Mouse (Mus musculus): ENCODE results near the gene Prdm12. TPM values are rescaled to one million over a fixed set of nuclear protein-coding genes. Genes with fewer than 3 reads are reported as not detected.

The Prdm12 gene
- total RNA-seq, 1 experiment, result 0.13 TPM

DNA sequence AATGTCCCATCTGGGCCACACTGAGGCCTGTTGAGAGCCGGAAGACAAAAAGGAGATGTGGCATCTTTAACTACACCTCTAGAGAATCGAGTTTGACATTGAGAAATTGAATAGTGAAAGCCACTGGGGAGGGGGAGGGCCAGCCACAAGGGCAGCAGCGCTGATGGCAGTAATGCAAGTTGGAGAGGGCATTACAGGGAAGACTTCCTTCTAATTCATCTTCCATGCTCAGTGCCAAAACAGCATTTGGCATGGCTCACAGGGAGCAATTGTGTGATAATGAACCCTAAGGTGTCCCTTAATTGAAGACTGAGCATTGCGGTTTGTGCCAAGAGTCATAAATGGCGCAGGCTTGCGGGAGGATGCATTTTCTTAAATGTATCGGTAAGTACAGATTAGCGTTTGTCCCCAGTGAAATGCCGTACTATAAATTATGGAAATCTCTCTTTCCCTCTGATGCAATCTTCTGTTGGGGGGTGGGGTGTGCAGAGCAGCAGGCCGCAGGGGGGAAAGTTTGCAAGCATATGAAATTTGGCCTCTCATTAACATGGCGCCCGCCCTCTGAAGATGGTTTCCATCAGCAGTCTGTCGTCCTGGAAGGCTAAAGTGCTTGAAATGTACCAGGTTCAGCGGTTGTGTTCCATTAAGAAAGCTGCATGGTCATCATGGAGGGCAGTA is 21.2 kb upstream of the Prdm12 start:
- H3K36me3 ChIP-seq (ENCODE audit: control insufficient read depth, insufficient read depth, low read length, poor library complexity, severe bottlenecking), result peaks cover 29% of the 10 kb centered on the region
- no peaks in the 10 kb centered on the region for H3K9me3 ChIP-seq (ENCODE audit: control insufficient read depth, insufficient read depth, low read depth, low read length)
- DNase-seq (ENCODE audit: low read depth, low spot score), result no peak
- H3K9ac ChIP-seq (ENCODE audit: insufficient read depth, low read depth, low read length, poor library complexity, severe bottlenecking), result no peak overlapping the region
- H3K27ac ChIP-seq (ENCODE audit: insufficient read depth, low read depth, low read length, poor library complexity, severe bottlenecking), result no peak overlapping the region
- peaks cover 6 to 25% of the 10 kb centered on the region in 2 experiments; a peak in 3 of 4 replicates for H3K4me1 ChIP-seq (ENCODE audit: control insufficient read depth in 2 of 2, insufficient read depth in 2 of 2, low read length in 2 of 2, poor library complexity in 1 of 2)
- in situ Hi-C loops (cut with MboI; ENCODE audit: low sequenced_read_pairs in 2 of 2, unreplicated experiment in 2 of 2), result no loop called here
- TF ChIP-seq ZC3H11A (IDR thresholded peaks at IDR 0.05; ENCODE audit: borderline replicate concordance, low read depth, low read length), result no peak
- TF ChIP-seq MAFK (IDR thresholded peaks at IDR 0.05; ENCODE audit: insufficient read depth, low read depth, low read length), result no peak
- no peak for TF ChIP-seq ZNF384 (IDR thresholded peaks at IDR 0.05; ENCODE audit: low read depth, low read length)
- TF ChIP-seq HCFC1 (IDR thresholded peaks at IDR 0.05; ENCODE audit: borderline replicate concordance, insufficient read depth, low read length), result no peak
- H3K4me3 ChIP-seq (ENCODE audit: insufficient read depth in 1 of 2, low read depth in 1 of 2, low read length in 2 of 2, poor library complexity in 1 of 2, severe bottlenecking in 1 of 2), result no peak overlapping the region

GRCm38 (mm10) chr2:31619208-31619607 is 20.6 kb upstream of the Prdm12 start:
- TF ChIP-seq HCFC1 (IDR thresholded peaks at IDR 0.05; ENCODE audit: borderline replicate concordance, insufficient read depth, low read length) (no peak), ZNF384 (IDR thresholded peaks at IDR 0.05; ENCODE audit: low read depth, low read length) (no peak), MAFK (IDR thresholded peaks at IDR 0.05; ENCODE audit: insufficient read depth, low read depth, low read length) (no peak), ZC3H11A (IDR thresholded peaks at IDR 0.05; ENCODE audit: borderline replicate concordance, low read depth, low read length) (no peak), CHD2 (IDR thresholded peaks at IDR 0.05; ENCODE audit: low read depth, low read length) (no peak)
- no peak for DNase-seq (ENCODE audit: low read depth, low spot score)
- in situ Hi-C loops (cut with MboI; ENCODE audit: low sequenced_read_pairs in 2 of 2, unreplicated experiment in 2 of 2), result no loop called here
- H3K9me3 ChIP-seq (ENCODE audit: control insufficient read depth, insufficient read depth, low read depth, low read length), result no peaks in the 10 kb centered on the region
- H3K36me3 ChIP-seq (ENCODE audit: control insufficient read depth, insufficient read depth, low read length, poor library complexity, severe bottlenecking), result peaks cover 23% of the 10 kb centered on the region
- no peak overlapping the region for H3K4me3 ChIP-seq (ENCODE audit: insufficient read depth in 1 of 2, low read depth in 1 of 2, low read length in 2 of 2, poor library complexity in 1 of 2, severe bottlenecking in 1 of 2)
- peaks cover 6 to 25% of the 10 kb centered on the region in 2 experiments; a peak in 3 of 4 replicates for H3K4me1 ChIP-seq (ENCODE audit: control insufficient read depth in 2 of 2, insufficient read depth in 2 of 2, low read length in 2 of 2, poor library complexity in 1 of 2)
- H3K9ac ChIP-seq (ENCODE audit: insufficient read depth, low read depth, low read length, poor library complexity, severe bottlenecking), result no peak overlapping the region
- no peak overlapping the region for H3K27ac ChIP-seq (ENCODE audit: insufficient read depth, low read depth, low read length, poor library complexity, severe bottlenecking)

GRCm38 (mm10) chr2:31633531-31633930 is 6.3 kb upstream of the Prdm12 start:
- Histone ChIP-seq H3K4me3 (ENCODE audit: insufficient read depth in 1 of 2, low read depth in 1 of 2, low read length in 2 of 2, poor library complexity in 1 of 2, severe bottlenecking in 1 of 2) (no peak overlapping the region), H3K9me3 (ENCODE audit: control insufficient read depth, insufficient read depth, low read depth, low read length) (no peaks in the 10 kb centered on the region), H3K9ac (ENCODE audit: insufficient read depth, low read depth, low read length, poor library complexity, severe bottlenecking) (no peak overlapping the region), H3K36me3 (ENCODE audit: control insufficient read depth, insufficient read depth, low read length, poor library complexity, severe bottlenecking) (no peaks in the 10 kb centered on the region), H3K27ac (ENCODE audit: insufficient read depth, low read depth, low read length, poor library complexity, severe bottlenecking) (no peak overlapping the region), H3K4me1 (ENCODE audit: control insufficient read depth in 2 of 2, insufficient read depth in 2 of 2, low read length in 2 of 2, poor library complexity in 1 of 2) (peaks cover 2 to 6% of the 10 kb centered on the region in 2 experiments; a peak in 2 of 4 replicates)
- no peak for DNase-seq (ENCODE audit: low read depth, low spot score)
- TF ChIP-seq ZC3H11A (IDR thresholded peaks at IDR 0.05; ENCODE audit: borderline replicate concordance, low read depth, low read length) (no peak), MAFK (IDR thresholded peaks at IDR 0.05; ENCODE audit: insufficient read depth, low read depth, low read length) (no peak), ZNF384 (IDR thresholded peaks at IDR 0.05; ENCODE audit: low read depth, low read length) (no peak), CHD2 (IDR thresholded peaks at IDR 0.05; ENCODE audit: low read depth, low read length) (no peak), HCFC1 (IDR thresholded peaks at IDR 0.05; ENCODE audit: borderline replicate concordance, insufficient read depth, low read length) (no peak)
- in situ Hi-C loops (cut with MboI; ENCODE audit: low sequenced_read_pairs in 2 of 2, unreplicated experiment in 2 of 2), result loop anchor here (10.0 to 25.0 kb wide), 2 partner anchors 2001 to 2004 kb away; partner anchors contain the start of gene Lmx1b (in 1 of the 2)

DNA sequence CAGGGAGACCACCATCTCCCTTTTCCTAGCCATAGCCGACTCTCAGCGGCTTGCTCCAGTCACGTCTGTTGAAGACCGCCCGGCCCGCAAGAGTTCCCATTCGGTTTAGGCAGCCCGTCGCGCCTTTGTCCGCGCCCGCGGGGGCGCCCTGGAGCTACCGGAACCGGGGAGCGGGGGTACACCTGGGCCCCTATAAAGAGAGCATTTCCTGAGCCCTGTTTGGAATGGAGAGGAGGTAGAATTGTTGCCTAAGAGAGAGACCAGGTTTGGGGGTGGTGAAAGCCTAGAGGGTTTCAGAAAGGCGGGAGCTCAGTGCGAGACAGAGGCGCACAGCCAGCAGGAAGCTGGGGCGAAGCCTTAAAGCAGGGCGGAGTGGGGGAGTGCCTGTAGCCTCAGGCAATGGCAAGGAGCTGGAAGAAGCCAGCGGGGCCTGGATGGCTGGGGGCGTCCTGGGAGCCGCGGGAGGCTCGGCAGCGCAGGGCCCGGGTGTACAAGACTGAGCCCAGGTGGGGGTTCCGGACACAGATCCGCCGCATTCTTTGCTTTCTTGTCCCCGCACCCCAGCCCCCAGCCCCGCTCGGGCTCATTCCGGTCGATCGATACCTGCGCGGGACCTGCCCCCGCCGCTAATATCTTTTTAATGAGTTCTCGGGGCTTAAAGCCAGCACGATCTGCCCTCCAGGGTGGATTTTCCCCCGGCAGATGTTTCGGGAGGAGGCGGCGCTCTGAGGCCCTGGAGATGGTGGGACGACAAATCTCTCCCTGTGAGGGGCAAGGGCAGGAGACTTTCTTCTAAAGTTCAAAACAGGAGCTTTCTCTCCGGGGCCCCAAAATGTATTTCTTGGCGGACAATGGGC is 4.3 kb upstream of the Prdm12 start:
- Histone ChIP-seq H3K36me3 (ENCODE audit: control insufficient read depth, insufficient read depth, low read length, poor library complexity, severe bottlenecking) (no peaks in the 10 kb centered on the region), H3K27ac (ENCODE audit: insufficient read depth, low read depth, low read length, poor library complexity, severe bottlenecking) (no peak overlapping the region), H3K9ac (ENCODE audit: insufficient read depth, low read depth, low read length, poor library complexity, severe bottlenecking) (peak overlapping the region; percentile 27; the same call in 1 of the 2 replicates), H3K4me3 (ENCODE audit: insufficient read depth in 1 of 2, low read depth in 1 of 2, low read length in 2 of 2, poor library complexity in 1 of 2, severe bottlenecking in 1 of 2) (peak overlapping the region; percentile 46 to 51), H3K4me1 (ENCODE audit: control insufficient read depth in 2 of 2, insufficient read depth in 2 of 2, low read length in 2 of 2, poor library complexity in 1 of 2) (peaks cover 2 to 11% of the 10 kb centered on the region in 2 experiments; a peak in 3 of 4 replicates), H3K9me3 (ENCODE audit: control insufficient read depth, insufficient read depth, low read depth, low read length) (no peaks in the 10 kb centered on the region)
- no peak for DNase-seq (ENCODE audit: low read depth, low spot score)
- TF ChIP-seq ZC3H11A (IDR thresholded peaks at IDR 0.05; ENCODE audit: borderline replicate concordance, low read depth, low read length), result no peak
- no peak for TF ChIP-seq MAFK (IDR thresholded peaks at IDR 0.05; ENCODE audit: insufficient read depth, low read depth, low read length)
- in situ Hi-C loops (cut with MboI; ENCODE audit: low sequenced_read_pairs in 2 of 2, unreplicated experiment in 2 of 2), result loop anchor here (10.0 to 25.0 kb wide), 2 partner anchors 1999 to 2002 kb away; partner anchors contain the start of gene Lmx1b (in 1 of the 2)
